Comparison of ENCODE assay signal across 16 mouse cellular contexts in genomic region chr13:5728172-5728571, GRCm38 (mm10).
"Had no signal": no experiment of that assay in that cellular context is flagged by ENCODE, and none has a peak within 500 bp of the region (broad histone marks: within the 10 kb centered on the region; RNA-seq: fewer than 3 reads in every experiment).

No protein-coding gene starts in this region.

- H3K36me3 ChIP-seq: midbrain, embryonic 13.5 days; midbrain, embryonic 15.5 days; neural tube, embryonic 12.5 days; stomach, embryonic 15.5 days had no signal

- H3K4me1 ChIP-seq: stomach, embryonic 15.5 days had no signal

- DNase-seq: lung, adult 18-20 months; lung, embryonic 14.5 days; lung, postnatal 14 days; lung, postnatal 36 days; right cerebral cortex, postnatal 14 days; thymus, adult 18-20 months; thymus, postnatal 14 days; thymus, postnatal 36 days had no signal

- H3K4me3 ChIP-seq: megakaryocyte, embryonic 14.5 days; midbrain, embryonic 13.5 days; midbrain, embryonic 15.5 days; neural tube, embryonic 12.5 days; stomach, embryonic 15.5 days had no signal

- H3K4me2 ChIP-seq: lung, embryonic 14.5 days; midbrain, embryonic 11.5 days; midbrain, embryonic 13.5 days; midbrain, embryonic 15.5 days; neural tube, embryonic 12.5 days; stomach, embryonic 15.5 days had no signal

- H3K27ac ChIP-seq: macrophage; midbrain, embryonic 13.5 days; neural tube, embryonic 12.5 days; stomach, embryonic 15.5 days; stomach, postnatal 0 days had no signal

- H3K9me3 ChIP-seq: megakaryocyte, embryonic 14.5 days; midbrain, embryonic 13.5 days; midbrain, embryonic 15.5 days; neural tube, embryonic 12.5 days; stomach, embryonic 15.5 days had no signal

- H3K9ac ChIP-seq: lung, embryonic 14.5 days; midbrain, embryonic 13.5 days; midbrain, embryonic 15.5 days; neural tube, embryonic 12.5 days; stomach, embryonic 15.5 days had no signal

- H3K27me3 ChIP-seq: megakaryocyte, embryonic 14.5 days; midbrain, embryonic 13.5 days; midbrain, embryonic 15.5 days; neural tube, embryonic 12.5 days; stomach, embryonic 15.5 days had no signal
